Mouse (Mus musculus) embryo, embryonic 9.5 days (tissue): ENCODE data around the gene D6Wsu163e.
A peak's percentile ranks its signal among the peaks of the same experiment; 100 is the strongest.

Experiments
- DNase-seq: peaks from one replicate; pipeline ENCODE4 v3.0.0-alpha.2; 2017; ENCODE audit errors: extremely low spot score

D6Wsu163e gene

GRCm38 (mm10) chr6:127006551-127006950 is 66.8 kb downstream of the D6Wsu163e start:
- no peak for DNase-seq

GRCm38 (mm10) chr6:127010021-127010420 is 70.3 kb downstream of the D6Wsu163e start:
- no peak for DNase-seq

GRCm38 (mm10) chr6:127011947-127012535 is 72.3 kb downstream of the D6Wsu163e start:
- no peak for DNase-seq

- DNase-seq, result no peak
Measured at GRCm38 (mm10) chr6:127014906-127015770, 75.4 kb downstream of the D6Wsu163e start, which contains the start of gene Fgf6. Fgf6 (plus strand) TSS chr6:127015586.

- DNase-seq, result peak; percentile 31
Measured at GRCm38 (mm10) chr6:127019254-127019653, 79.5 kb downstream of the D6Wsu163e start.

GRCm38 (mm10) chr6:127020431-127020830 is 80.7 kb downstream of the D6Wsu163e start:
- DNase-seq, result no peak

- DNase-seq, result no peak
Measured at GRCm38 (mm10) chr6:127024836-127025235, 85.1 kb downstream of the D6Wsu163e start.
